Comparison of ENCODE assay signal across 8 mouse cellular contexts in genomic region chr9:50768107-50769002, GRCm38 (mm10). TPM values are rescaled to one million over a fixed set of nuclear protein-coding genes. Genes with fewer than 3 reads are reported as not detected.
DNase-seq lines count a peak whose midpoint lies in the region; ATAC-seq lines count a peak whose summit lies in the region.

TSS of gene Fdxacb1 (plus strand) at chr9:50768236.

- H3K27me3 ChIP-seq in lung, embryonic 16.5 days (ENCODE audit: control insufficient read depth, insufficient read depth, low read depth, low read length) = no peaks in the 10 kb centered on the region

- no peaks in the 10 kb centered on the region for H3K36me3 ChIP-seq in lung, embryonic 16.5 days (ENCODE audit: control insufficient read depth, insufficient read depth, low read length)

- peak within 1 kb of the TSS; percentile 81 for H3K4me3 ChIP-seq in lung, embryonic 16.5 days (ENCODE audit: low read length)

- DNase-seq in MEL-GATA-1-ER (ENCODE audit: extremely low read depth, low read depth) = peak; percentile 93
- DNase-seq in cerebellum, adult 8-10 months = peak; percentile 98
- peak; percentile 98 for DNase-seq in forelimb bud, embryonic 11.5 days (ENCODE audit: low read depth, low spot score)
- DNase-seq in layer of hippocampus, adult 9-10 months (ENCODE audit: low spot score) = peak; percentile 98
- DNase-seq in ovary, postnatal 10 days (ENCODE audit: low spot score) = peak; percentile 88
- DNase-seq in thymus, postnatal 10 days (ENCODE audit: low spot score in 2 of 2) = peak; percentile 97 to 99

- H3K9ac ChIP-seq in lung, embryonic 16.5 days (ENCODE audit: low read length) = peak within 1 kb of the TSS; percentile 87

- WGBS in lung, embryonic 16.5 days = 3% methylated on average over 57 of the region's 59 CpGs

- H3K4me1 ChIP-seq in lung, embryonic 16.5 days (replicated peaks; ENCODE audit: control insufficient read depth, insufficient read depth, low read length) = peaks cover 8% of the 10 kb centered on the region; the same call in 1 of the 2 replicates

- peak within 1 kb of the TSS; percentile 96 for H3K27ac ChIP-seq in lung, embryonic 16.5 days (ENCODE audit: low read length)

- ATAC-seq in hematopoietic stem cell, adult 5-6 weeks (replicated peaks in 1 of 2; ENCODE audit: insufficient read depth in 1 of 2, low FRiP score in 2 of 2, low TSS enrichment in 1 of 2, low read depth in 1 of 2, poor library complexity in 2 of 2, severe bottlenecking in 2 of 2) = peak; percentile 92 to 96
- ATAC-seq in lung, embryonic 16.5 days (ENCODE audit: low read depth) = peak; percentile 98

- H3K9me3 ChIP-seq in lung, embryonic 16.5 days (ENCODE audit: control insufficient read depth, low read length) = no peaks in the 10 kb centered on the region

- H3K4me2 ChIP-seq in lung, embryonic 16.5 days (ENCODE audit: low read depth, low read length) = peak within 1 kb of the TSS; percentile 98

RNA-seq across cellular contexts. Expression of gene Fdxacb1, which starts in this region (rescaled TPM):
- total RNA-seq in hematopoietic stem cell, adult 5-6 weeks (2017) = 8.8 and 8.9 TPM in 2 replicates
- polyA plus RNA-seq in lung, embryonic 16.5 days (2015; fragmentation: Nextera tagmentation; extraction: Ambion mirVana) = 13.8 and 15.0 TPM in 2 replicates

Comparison
In these comparisons a context has a peak if more than half of its experiments do, and no peak if none do; other contexts are left out.
1. Peak in every context shown above with its lines: DNase-seq, ATAC-seq, H3K4me3 ChIP-seq and H3K27ac ChIP-seq.